Mouse (Mus musculus) bone marrow, adult 2 months (tissue): ENCODE results near the gene Slc6a19. TPM values are rescaled to one million over a fixed set of nuclear protein-coding genes. Genes with fewer than 3 reads are reported as not detected.

Experiments
- H3K27ac ChIP-seq: fragments of 200-500 bp; 2 replicates; pipeline ENCODE4 v1.5.1; 2012; ENCODE audit warnings: low read depth, mild to moderate bottlenecking, control low read depth, inconsistent platforms, low read length; ENCODE audit not compliant: control insufficient read depth, poor library complexity, insufficient read depth
- H3K4me1 ChIP-seq: fragments of 200-500 bp; 2 replicates; pipeline ENCODE4 v1.6.1; 2011; ENCODE audit warnings: low read length; ENCODE audit not compliant: control insufficient read depth, insufficient read depth
- H3K4me3 ChIP-seq: fragments of 200-500 bp; replicated peaks from 2 replicates; pipeline ENCODE3; 2011; ENCODE audit warnings: mild to moderate bottlenecking, low read depth, low read length, control low read depth; ENCODE audit not compliant: control insufficient read depth
- CTCF ChIP-seq: fragments of 200-500 bp; IDR thresholded peaks from 2 replicates; pipeline ENCODE4 v1.5.1; 2011; ENCODE audit warnings: low read length, control low read depth; ENCODE audit not compliant: control insufficient read depth, insufficient read depth
- POLR2A ChIP-seq: fragments of 200-500 bp; IDR thresholded peaks from 2 replicates; pipeline ENCODE4 v1.6.1; 2011; ENCODE audit warnings: low read depth, mild to moderate bottlenecking, control low read depth, low read length, borderline replicate concordance; ENCODE audit not compliant: control insufficient read depth
- WGBS: fragments of 180-500 bp; shearing (Covaris S2); methylation state at CpG from one replicate; pipeline ENCODE4 v1.1.7; 2018; 5-methylcytosine and 5-hydroxymethylcytosine counted together
- polyA plus RNA-seq: library from polyadenylated mRNA; stranded (reverse); fragments of >200 nt; gene quantifications from 2 replicates; pipeline ENCODE4 v1.2.4, GENCODE M21; 2011; ENCODE audit warnings: low replicate concordance; ENCODE audit not compliant: missing spikeins, insufficient read depth, insufficient read length

The Slc6a19 gene
- polyA plus RNA-seq, 1 experiment = not detected

DNA sequence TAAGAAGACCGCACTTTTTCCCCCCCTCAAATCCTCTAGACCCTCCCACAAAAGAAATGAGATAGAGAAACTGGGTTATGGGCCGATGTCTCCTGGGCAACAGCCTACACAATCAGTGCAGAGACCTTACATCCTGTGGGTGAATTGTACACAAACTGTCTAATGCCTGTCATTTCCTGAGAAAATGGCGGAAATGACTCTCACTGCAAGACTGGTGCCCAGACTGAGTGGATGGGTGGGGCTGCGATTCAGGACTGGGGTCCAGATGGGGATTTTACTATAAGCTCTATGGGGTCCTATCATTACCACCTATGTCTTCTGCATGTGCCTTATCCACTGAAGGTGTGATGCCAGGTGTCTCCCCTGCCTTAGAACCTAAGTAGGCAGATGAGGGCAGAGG, 1.9 kb downstream of the Slc6a19 start:
- Histone ChIP-seq H3K27ac (peak overlapping the region; percentile 77), H3K4me3 (no peak overlapping the region), H3K4me1 (no peaks in the 10 kb centered on the region; the same call in 1 of the 2 replicates)
- TF ChIP-seq POLR2A = no peak
- no peak for TF ChIP-seq CTCF
- WGBS = 25% methylated on average over 4 of the region's 4 CpGs

DNA sequence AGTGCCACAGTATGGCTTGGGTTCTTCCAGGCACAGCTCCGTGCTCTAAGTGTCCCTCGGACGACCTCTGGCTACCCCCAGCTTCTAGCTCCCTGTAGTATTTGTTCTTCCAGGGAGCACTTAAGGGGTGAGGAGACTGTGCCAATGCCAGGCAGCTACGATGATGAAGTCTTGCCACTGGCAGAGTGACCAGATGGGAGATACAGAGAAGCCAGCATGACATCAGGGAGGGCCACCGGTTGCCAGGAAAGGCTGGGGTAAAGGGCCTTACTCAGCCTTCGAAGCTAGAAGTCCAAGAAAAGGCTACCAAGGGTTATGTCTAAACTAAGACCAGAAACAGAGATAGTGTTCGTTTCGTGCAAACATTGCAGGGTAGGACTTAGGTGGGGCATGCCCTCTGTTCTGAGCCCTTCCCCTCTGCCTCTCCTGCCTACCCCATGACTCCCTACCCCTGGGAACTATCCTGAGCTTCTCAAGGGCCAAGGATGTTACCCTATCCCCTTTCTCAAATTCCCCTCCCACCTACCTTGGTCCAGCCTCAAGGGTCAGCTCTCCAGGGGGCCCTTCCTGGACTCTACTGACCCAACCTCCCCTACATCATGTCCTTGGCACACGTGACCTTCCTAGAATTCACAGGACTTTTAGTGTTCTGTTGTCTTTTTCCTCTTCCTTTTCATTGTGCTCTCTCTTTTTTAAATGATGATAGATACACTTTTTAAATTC, 3.3 kb downstream of the Slc6a19 start:
- Histone ChIP-seq H3K4me1 (no peaks in the 10 kb centered on the region; the same call in 1 of the 2 replicates), H3K27ac (no peak overlapping the region), H3K4me3 (no peak overlapping the region)
- TF ChIP-seq CTCF = no peak
- TF ChIP-seq POLR2A = no peak
- 73% methylated on average over 9 of the region's 9 CpGs for WGBS

DNA sequence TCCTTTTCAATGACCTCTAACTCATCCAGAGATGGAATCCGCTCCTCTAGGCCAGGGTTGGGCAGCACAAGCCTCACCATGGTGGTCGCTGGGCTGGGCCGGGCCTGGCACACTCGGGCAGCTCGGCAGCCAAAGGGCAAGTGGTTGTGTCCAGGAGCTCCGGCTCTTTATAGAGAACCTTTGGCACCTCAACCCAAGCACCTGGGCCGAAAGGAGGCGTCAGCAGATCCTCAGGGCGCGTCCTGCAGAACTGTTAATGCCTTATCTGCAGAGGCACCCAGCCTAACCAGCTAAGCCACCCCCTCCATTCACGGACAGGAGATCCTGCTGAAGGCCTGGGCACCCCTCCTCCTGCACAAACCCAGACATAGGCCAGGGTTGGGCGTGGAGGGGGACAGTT, 4.1 kb downstream of the Slc6a19 start:
- Histone ChIP-seq H3K27ac (no peak overlapping the region), H3K4me1 (no peaks in the 10 kb centered on the region; the same call in 1 of the 2 replicates), H3K4me3 (no peak overlapping the region)
- 74% methylated on average over 12 of the region's 12 CpGs for WGBS
- TF ChIP-seq POLR2A = no peak
- no peak for TF ChIP-seq CTCF

DNA sequence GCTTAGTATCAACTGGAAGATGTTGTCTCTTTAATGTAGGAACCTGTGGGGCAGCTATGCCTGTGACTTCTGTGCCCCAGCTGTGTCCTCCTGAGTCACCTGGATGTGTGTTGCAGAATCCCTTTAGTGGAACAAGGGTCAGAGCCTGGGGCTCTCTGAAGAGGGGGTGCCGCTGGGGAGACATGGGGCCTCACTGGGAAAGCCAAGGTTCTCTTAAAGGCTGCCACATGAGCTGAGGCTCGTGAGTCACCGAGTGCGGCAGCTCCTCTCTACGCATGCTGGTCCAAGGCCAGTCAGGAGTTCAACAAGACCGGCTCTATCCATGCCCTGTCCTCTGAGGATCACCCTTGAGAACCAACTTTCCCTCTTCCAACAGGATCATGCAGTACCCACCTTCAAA, 5.0 kb downstream of the Slc6a19 start:
- 81% methylated on average over 6 of the region's 6 CpGs for WGBS
- no peak overlapping the region for H3K27ac ChIP-seq

DNA sequence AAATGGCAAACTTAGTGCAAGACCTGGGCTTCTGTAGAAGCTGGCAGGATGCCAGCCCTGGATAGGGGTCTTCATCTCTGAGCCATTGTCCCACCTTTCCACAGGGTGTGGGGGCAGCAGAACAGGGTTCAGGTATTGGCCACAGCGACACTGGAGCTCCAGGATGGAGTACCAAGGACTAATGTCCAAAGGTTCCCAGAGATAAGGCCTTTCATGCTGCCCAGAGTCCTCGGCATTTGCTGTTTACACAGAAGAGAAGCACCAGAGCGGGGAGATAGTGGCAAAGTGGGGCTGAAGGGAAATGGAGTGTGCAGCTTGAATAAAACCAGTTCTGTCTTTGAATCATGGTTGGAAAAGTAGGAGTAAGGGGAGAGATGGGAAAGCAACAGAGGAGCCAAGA, 8.1 kb downstream of the Slc6a19 start:
- Histone ChIP-seq H3K27ac (no peak overlapping the region), H3K4me1 (no peaks in the 10 kb centered on the region; the same call in 1 of the 2 replicates), H3K4me3 (no peak overlapping the region)
- TF ChIP-seq CTCF (no peak), POLR2A (no peak)
- 73% methylated on average over 3 of the region's 3 CpGs for WGBS

More for the DNA sequence above, 5.0 kb downstream of the Slc6a19 start:
- TF ChIP-seq POLR2A = no peak
- TF ChIP-seq CTCF = no peak
- H3K4me3 ChIP-seq = no peak overlapping the region
- H3K4me1 ChIP-seq = no peaks in the 10 kb centered on the region; the same call in 1 of the 2 replicates

DNA sequence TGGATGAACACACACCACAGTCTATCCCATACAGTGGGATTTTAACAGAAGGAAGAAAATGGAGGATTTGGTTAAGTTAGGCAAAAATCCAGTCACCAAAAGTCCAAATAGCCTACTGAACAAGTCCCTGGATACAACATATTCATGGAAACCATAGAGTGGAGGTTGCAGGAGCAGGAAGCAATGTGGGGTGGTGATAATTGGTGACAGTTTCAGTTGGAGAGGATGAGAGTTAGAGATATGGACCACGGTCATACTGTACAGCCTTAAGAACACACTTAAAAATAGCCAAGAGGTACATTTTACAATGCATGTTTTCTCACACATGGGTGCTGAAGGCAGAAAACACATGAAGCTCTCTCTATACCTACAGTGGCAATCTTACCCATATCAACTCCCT, 9.7 kb downstream of the Slc6a19 start:
- H3K4me1 ChIP-seq = no peaks in the 10 kb centered on the region; the same call in 1 of the 2 replicates
- WGBS = 52% methylated on average over 1 of the region's 1 CpGs
- TF ChIP-seq POLR2A (no peak), CTCF (no peak)
- H3K27ac ChIP-seq = no peak overlapping the region
- H3K4me3 ChIP-seq = no peak overlapping the region

DNA sequence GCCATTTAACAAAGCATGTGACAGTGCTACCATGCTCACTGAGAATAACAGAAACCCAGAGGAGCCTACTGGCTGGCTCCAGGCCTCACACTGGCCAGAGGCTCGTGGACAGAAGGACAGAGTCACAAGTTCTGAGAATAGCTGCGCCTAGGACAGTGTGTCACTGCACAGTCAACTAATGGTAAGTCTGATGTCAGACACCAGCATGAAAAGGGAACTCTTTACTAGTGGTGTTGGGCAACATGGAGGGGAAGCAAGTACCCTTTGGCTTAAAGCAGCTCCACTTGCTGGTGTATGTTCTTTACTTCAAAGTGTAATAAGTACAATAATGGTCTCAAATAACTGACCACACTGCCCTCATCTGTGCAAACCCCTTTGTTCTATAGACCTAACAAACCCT, 11.3 kb downstream of the Slc6a19 start:
- no peak overlapping the region for H3K4me3 ChIP-seq
- TF ChIP-seq CTCF (no peak), POLR2A (no peak)
- WGBS = 51% methylated on average over 2 of the region's 2 CpGs
- no peaks in the 10 kb centered on the region; the same call in 1 of the 2 replicates for H3K4me1 ChIP-seq
- no peak overlapping the region for H3K27ac ChIP-seq

DNA sequence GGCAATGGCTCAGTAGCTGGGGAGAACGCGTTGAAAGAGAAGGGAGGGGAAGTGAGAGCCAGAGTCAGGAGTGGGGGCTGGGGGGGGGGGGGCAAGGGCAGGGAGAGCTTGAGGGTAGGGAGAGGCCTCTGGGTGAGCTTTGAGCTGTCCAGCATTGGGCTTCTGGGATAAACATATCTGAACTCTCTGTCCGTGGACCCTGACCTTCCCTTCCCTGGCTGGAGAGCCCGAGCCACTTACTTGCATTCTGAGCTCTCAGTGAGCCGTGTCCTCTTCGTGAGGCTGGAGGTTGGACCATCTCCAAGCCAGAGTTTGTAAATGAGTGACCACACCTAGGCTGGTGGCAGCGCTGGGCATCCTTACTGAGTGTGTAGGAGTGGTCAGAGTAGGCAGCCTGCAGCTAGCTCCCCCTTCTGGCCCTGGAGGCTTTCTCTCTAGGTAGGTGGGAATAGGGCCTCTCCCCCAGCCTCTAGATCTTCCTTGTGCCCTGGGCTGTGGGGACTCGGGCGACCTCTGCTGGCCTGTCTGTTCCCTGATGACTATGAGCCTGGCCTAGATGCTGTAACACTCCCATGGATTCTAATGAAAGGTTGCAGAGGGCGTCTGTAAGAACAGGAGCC, 12.3 kb downstream of the Slc6a19 start:
- no peak overlapping the region for H3K4me3 ChIP-seq
- 34% methylated on average over 10 of the region's 10 CpGs for WGBS
- H3K4me1 ChIP-seq = no peaks in the 10 kb centered on the region; the same call in 1 of the 2 replicates
- no peak overlapping the region for H3K27ac ChIP-seq
- TF ChIP-seq POLR2A (no peak), CTCF (peak; percentile 76)
